Mouse (Mus musculus) embryonic fibroblast, embryonic 13.5 days (primary cell): Measurements from ENCODE around the gene Teddm1a.

Source experiments
- CTCF ChIP-seq: IDR thresholded peaks from 2 replicates; pipeline ENCODE4 v1.5.1; 2011; ENCODE audit warnings: mild to moderate bottlenecking, control low read depth, low read length, moderate library complexity, borderline replicate concordance; ENCODE audit not compliant: insufficient read depth
- POLR2A ChIP-seq: IDR thresholded peaks from 2 replicates; pipeline ENCODE4 v1.6.1; 2011; ENCODE audit warnings: low read depth, mild to moderate bottlenecking, control low read depth, low read length, moderate library complexity

- no peak for TF ChIP-seq POLR2A
- no peak for TF ChIP-seq CTCF
These were observed 35.6 kb upstream of the Teddm1a start for GRCm38 (mm10) chr1:153855946-153856345.
